Comparison of ENCODE assay signal across 8 mouse cellular contexts in genomic region chr10:31606981-31607867, GRCm38 (mm10). TPM values are rescaled to one million over a fixed set of nuclear protein-coding genes. Genes with fewer than 3 reads are reported as not detected.
DNase-seq lines count a peak whose midpoint lies in the region; ATAC-seq and TF ChIP-seq lines count a peak whose summit lies in the region.

No protein-coding gene starts in this region.

- peak overlapping the region; percentile 91 for H3K4me2 ChIP-seq in kidney, postnatal 0 days (ENCODE audit: low read length)

- peaks cover 11% of the 10 kb centered on the region for H3K4me1 ChIP-seq in brown adipose tissue, adult 24 weeks (ENCODE audit: control insufficient read depth, insufficient read depth, insufficient read length, low read length)
- no peaks in the 10 kb centered on the region; the same call in 1 of the 2 replicates for H3K4me1 ChIP-seq in kidney, postnatal 0 days (replicated peaks; ENCODE audit: insufficient read depth, low read length)

- 0 out of 2 replicates have a peak overlapping the region, but pooled peaks have one; percentile 5 for H3K27ac ChIP-seq in brown adipose tissue, adult 24 weeks (replicated peaks; ENCODE audit: low read depth, low read length)
- no peak overlapping the region for H3K27ac ChIP-seq in kidney, postnatal 0 days

- no peaks in the 10 kb centered on the region for H3K36me3 ChIP-seq in kidney, postnatal 0 days (ENCODE audit: insufficient read depth, low read length)

- ATAC-seq in granulocyte monocyte progenitor cell, adult 5-6 weeks (replicated peaks; ENCODE audit: poor library complexity, severe bottlenecking) = peak; percentile 39
- ATAC-seq in kidney, postnatal 0 days (replicated peaks; ENCODE audit: low FRiP score, low read depth) = no peak
- peak; percentile 45 for ATAC-seq in megakaryocyte progenitor cell, adult 5-6 weeks (replicated peaks; ENCODE audit: poor library complexity)

- H3K9me3 ChIP-seq in kidney, postnatal 0 days (replicated peaks; ENCODE audit: low read length) = no peaks in the 10 kb centered on the region

- H3K4me3 ChIP-seq in brown adipose tissue, adult 24 weeks (ENCODE audit: insufficient read depth, low read depth, low read length) = peak overlapping the region; percentile 89
- peak overlapping the region; percentile 89 for H3K4me3 ChIP-seq in kidney, postnatal 0 days (replicated peaks; ENCODE audit: low read depth, low read length)

- peak; percentile 39 for DNase-seq in adrenal gland, postnatal 10 days
- no peak for DNase-seq in adrenal gland, adult 8-10 months
- peak; percentile 37 for DNase-seq in kidney, postnatal 0 days (ENCODE audit: low spot score)
- no peak for DNase-seq in thymus, postnatal 4 days
- no peak for DNase-seq in c-Kit-positive CD71-positive TER-119-positive erythroid progenitor cells, embryonic 14.5 days (ENCODE audit: low spot score)

- H3K27me3 ChIP-seq in kidney, postnatal 0 days (ENCODE audit: insufficient read depth, low read length) = no peaks in the 10 kb centered on the region

- 18% methylated on average over 11 of the region's 11 CpGs for WGBS in kidney, postnatal 0 days

- peak overlapping the region; percentile 96; the same call in 1 of the 2 replicates for H3K9ac ChIP-seq in kidney, postnatal 0 days (ENCODE audit: low read depth, low read length)

- TF ChIP-seq CTCF in kidney, postnatal 0 days (IDR thresholded peaks at IDR 0.05; ENCODE audit: low read depth) = no peak

RNA-seq across cellular contexts. Expression of gene Rnf217, which starts 1.8 kb away (rescaled TPM):
- total RNA-seq in adrenal gland, postnatal 10 days (2021) = 1 to 10 TPM; 7.7 to 9.1 TPM
- total RNA-seq in adrenal gland, adult 8-10 months (2022) = 1 to 10 TPM; 8.5 to 9.4 (median 9.1) TPM
- 1.7 and 3.8 TPM in 2 replicates for polyA plus RNA-seq in brown adipose tissue, adult 24 weeks (2012; ENCODE audit: insufficient read depth, insufficient read length, missing spikeins)
- total RNA-seq in granulocyte monocyte progenitor cell, adult 5-6 weeks (2014; fragmentation: Nextera tagmentation) = 3.7 and 4.3 TPM in 2 replicates
- total RNA-seq in granulocyte monocyte progenitor cell, adult 5-6 weeks (2017) = 2.1 and 3.0 TPM in 2 replicates
- polyA plus RNA-seq in kidney, postnatal 0 days (2015; fragmentation: Nextera tagmentation; extraction: Ambion mirVana) = 1.3 and 1.4 TPM in 2 replicates
- 3.6 and 3.7 TPM in 2 replicates for total RNA-seq in megakaryocyte progenitor cell, adult 5-6 weeks (2015)
- 2.5 TPM in 2 replicates for total RNA-seq in megakaryocyte progenitor cell, adult 5-6 weeks (2017)

Comparison
In these comparisons a context has a peak if more than half of its experiments do, and no peak if none do; other contexts are left out.
1. DNase-seq: peak in adrenal gland, postnatal 10 days (single experiment) and kidney, postnatal 0 days (single experiment); none in adrenal gland, adult 8-10 months (single experiment), thymus, postnatal 4 days (single experiment) and c-Kit-positive CD71-positive TER-119-positive erythroid progenitor cells, embryonic 14.5 days (single experiment).